Mouse (Mus musculus) heart, postnatal 0 days (tissue): ENCODE results near the gene Dspp.

ENCODE experiments used
- CTCF ChIP-seq: IDR thresholded peaks from 2 replicates; pipeline ENCODE4 v1.5.1; 2016; ENCODE audit warnings: antibody characterized with exemption, control low read depth, low read depth
- EP300 ChIP-seq: IDR thresholded peaks from 2 replicates; pipeline ENCODE4 v1.6.1; 2016; ENCODE audit warnings: antibody characterized with exemption, low read depth

DNA sequence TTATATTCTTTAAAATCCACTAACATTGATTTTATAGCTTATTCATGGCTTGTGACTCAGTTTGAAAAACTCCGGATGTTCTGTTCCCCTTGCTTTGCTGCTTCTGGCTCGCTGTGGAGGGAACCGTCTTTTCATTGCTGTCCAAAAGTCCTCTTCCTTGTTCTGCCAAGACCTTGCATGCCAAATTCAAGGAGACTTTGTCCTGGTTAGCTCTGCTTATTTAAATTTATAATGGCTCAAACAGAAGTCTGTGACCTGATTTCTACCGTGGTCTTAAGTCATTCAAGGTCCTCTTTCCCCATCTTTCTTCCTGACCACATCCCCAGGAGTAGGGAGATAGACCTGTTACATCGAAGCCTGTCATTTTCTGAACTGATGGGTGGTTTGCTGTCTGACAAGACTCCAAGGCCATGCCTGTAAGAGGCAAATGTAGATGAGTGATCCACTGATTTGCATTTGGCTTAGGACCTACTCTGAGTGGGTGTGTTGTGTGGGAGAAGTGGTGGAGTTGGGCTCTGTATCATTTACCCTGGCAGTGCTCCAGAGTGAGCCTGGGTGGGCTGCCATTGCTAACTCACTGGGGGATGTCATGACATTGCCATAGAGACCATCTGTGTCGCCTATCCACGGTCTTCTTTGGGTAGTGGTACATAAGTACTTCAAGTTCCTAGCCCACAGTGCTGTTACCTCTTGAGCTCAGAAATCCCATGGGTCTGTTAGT is 12.0 kb upstream of the Dspp start:
- TF ChIP-seq CTCF (no peak), EP300 (no peak)
